Mouse (Mus musculus): ENCODE measurements around the gene Larp1b. TPM values are rescaled to one million over a fixed set of nuclear protein-coding genes. Genes with fewer than 3 reads are reported as not detected.

Larp1b gene
- polyA plus RNA-seq, 1 experiment from 2014 or later: 0.99 TPM

DNA sequence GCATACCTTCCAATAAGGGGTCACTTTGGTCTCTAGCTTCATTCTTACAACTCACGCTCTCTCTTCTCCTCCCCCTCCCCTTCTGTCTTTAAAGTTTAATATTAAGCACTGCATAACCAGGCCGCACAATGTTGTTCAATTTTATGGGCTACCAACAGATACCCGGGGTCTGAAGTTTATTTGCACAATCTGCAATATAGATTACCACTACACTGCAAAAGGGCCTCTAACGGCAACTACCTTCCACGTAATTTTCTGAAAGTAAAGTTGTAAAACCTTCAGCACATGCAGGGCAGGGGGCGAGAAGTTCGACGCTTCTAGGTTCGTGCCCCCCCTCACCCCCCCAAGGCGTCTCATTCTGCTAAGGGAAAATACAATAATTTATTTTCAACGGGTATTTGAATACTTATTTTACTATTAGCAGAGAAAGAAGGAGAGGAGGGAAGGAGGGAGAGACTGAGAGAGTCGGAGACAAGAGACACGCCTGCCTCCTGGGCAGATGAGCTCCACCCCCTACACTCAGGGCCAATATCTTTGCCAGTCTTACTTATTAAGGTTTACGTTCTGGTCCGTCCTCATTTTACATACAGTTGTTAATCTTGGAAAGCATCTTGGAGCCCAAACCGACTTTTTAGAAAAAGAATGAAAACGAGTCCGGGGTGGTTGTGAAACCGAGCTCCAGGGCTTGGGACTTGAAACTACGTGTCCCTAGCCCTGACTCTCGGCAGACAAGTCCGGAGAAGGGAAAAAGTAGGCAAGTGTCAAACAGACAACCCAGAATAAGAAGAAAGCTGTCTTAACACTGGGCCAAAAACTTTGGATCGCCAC, 132.1 kb downstream of the Larp1b start:
- H3K4me2 ChIP-seq (ENCODE audit: low read depth, severe bottlenecking): peak overlapping the region; percentile 61
- H3K27ac ChIP-seq (replicated peaks; ENCODE audit: low read depth, low read length): 0 out of 2 replicates have a peak overlapping the region, but pooled peaks have one; percentile 71
- H3K9ac ChIP-seq (ENCODE audit: low read length): peak overlapping the region; percentile 82
- 2% methylated on average over 23 of the region's 23 CpGs for WGBS
- no peaks in the 10 kb centered on the region for H3K27me3 ChIP-seq (ENCODE audit: control insufficient read depth, insufficient read depth, low read length)
- ATAC-seq (ENCODE audit: insufficient number of reproducible peaks, low FRiP score, low TSS enrichment, low read depth) (no peak), DNase-seq (ENCODE audit: low spot score) (peak; percentile 47)
- H3K36me3 ChIP-seq (ENCODE audit: control insufficient read depth, insufficient read depth, low read length): no peaks in the 10 kb centered on the region
- H3K9me3 ChIP-seq (ENCODE audit: control insufficient read depth, low read length): no peaks in the 10 kb centered on the region
- H3K4me3 ChIP-seq (ENCODE audit: low read depth, low read length): peak overlapping the region; percentile 88
- H3K4me1 ChIP-seq (ENCODE audit: control insufficient read depth, insufficient read depth, low read length): no peaks in the 10 kb centered on the region; the same call in 1 of the 2 replicates

DNA sequence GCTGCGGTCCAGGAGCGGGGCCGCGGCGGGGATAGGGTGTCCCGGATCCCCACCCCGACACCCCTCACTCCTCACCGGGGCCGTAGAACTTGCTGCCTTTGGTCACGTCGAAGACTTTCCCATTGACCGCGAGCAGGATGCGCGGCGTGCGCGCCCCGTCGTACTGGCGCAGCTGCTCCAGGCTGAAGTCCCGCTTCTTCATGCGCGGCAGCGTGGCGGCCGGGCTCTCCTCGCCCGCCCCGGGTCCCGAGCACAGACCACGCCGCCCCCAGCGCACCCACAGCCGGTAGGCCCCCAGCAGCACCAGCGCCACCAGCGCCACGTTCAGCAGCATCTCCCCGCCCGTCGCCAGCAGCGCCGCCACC, 132.9 kb downstream of the Larp1b start:
- H3K27me3 ChIP-seq (ENCODE audit: control insufficient read depth, insufficient read depth, low read length): no peaks in the 10 kb centered on the region
- H3K27ac ChIP-seq (replicated peaks; ENCODE audit: low read depth, low read length): peak overlapping the region; percentile 71
- under 1% methylated on average over 43 of the region's 43 CpGs for WGBS
- peak overlapping the region; percentile 88 for H3K4me3 ChIP-seq (ENCODE audit: low read depth, low read length)
- H3K9me3 ChIP-seq (ENCODE audit: control insufficient read depth, low read length): no peaks in the 10 kb centered on the region
- no peaks in the 10 kb centered on the region for H3K36me3 ChIP-seq (ENCODE audit: control insufficient read depth, insufficient read depth, low read length)
- peak overlapping the region; percentile 82 for H3K9ac ChIP-seq (ENCODE audit: low read length)
- H3K4me1 ChIP-seq (ENCODE audit: control insufficient read depth, insufficient read depth, low read length): no peaks in the 10 kb centered on the region; the same call in 1 of the 2 replicates
- H3K4me2 ChIP-seq (ENCODE audit: low read depth, severe bottlenecking): peak overlapping the region; percentile 61
- DNase-seq (ENCODE audit: low spot score) (no peak), ATAC-seq (ENCODE audit: insufficient number of reproducible peaks, low FRiP score, low TSS enrichment, low read depth) (peak; percentile 65)

DNA sequence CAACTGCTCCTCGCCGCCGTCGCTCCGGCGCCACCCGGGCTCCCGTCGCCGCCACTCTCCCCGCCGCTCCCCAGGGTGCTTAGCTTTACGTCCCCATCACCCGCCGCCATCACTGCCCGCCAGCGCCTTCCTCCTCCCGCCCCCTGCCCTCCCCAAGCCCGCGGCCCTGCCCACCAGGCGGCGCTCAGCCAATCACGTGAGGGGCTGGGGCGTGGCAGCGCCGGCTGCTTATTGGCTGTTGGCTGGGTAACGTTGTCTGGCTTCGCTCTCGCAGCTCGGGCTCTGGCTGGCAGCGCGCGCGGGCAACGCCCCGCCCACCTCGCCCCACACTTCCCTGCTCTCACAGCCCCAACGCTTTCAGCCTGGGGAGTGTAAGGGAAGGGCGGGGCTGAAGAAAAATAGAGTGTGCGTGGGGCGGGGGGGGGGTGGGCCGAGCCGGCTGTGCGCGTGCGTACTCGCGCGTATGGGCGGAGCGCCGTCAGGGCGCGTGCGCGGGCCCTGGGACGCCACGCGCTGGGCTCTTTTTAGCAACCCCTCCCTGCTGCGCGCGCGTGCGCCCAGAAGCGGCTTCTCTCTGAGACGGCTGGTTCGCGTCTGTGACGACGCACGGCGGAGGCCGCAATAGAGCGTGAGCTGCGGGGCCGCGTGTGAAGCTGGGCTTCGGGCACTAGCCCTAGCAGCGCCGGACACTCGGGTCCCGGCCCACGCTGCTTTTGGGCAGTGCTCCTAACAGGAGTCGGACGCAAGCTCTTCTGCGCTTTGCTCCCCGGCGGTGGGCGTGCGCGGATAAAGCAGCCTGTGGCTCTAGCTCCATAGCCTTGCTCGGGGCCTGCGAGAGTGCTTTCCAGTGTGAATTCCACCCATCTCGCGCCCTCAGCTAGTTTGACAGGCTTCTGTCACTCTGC, 133.5 kb downstream of the Larp1b start, which contains the start of gene Pgrmc2:
Pgrmc2 (minus strand) TSS at position 162 of the 905 bp plus-strand sequence.
- Histone ChIP-seq H3K27me3 (ENCODE audit: control insufficient read depth, insufficient read depth, low read length) (no peaks in the 10 kb centered on the region), H3K9me3 (ENCODE audit: control insufficient read depth, low read length) (no peaks in the 10 kb centered on the region), H3K36me3 (ENCODE audit: control insufficient read depth, insufficient read depth, low read length) (no peaks in the 10 kb centered on the region), H3K4me1 (ENCODE audit: control insufficient read depth, insufficient read depth, low read length) (no peaks in the 10 kb centered on the region; the same call in 1 of the 2 replicates), H3K4me3 (ENCODE audit: low read depth, low read length) (peak within 1 kb of the TSS; percentile 88), H3K27ac (replicated peaks; ENCODE audit: low read depth, low read length) (peak within 1 kb of the TSS; percentile 76), H3K4me2 (ENCODE audit: low read depth, severe bottlenecking) (peak within 1 kb of the TSS; percentile 61), H3K9ac (ENCODE audit: low read length) (peak within 1 kb of the TSS; percentile 85)
- WGBS: under 1% methylated on average over 94 of the region's 95 CpGs
- DNase-seq (ENCODE audit: low spot score) (peak; percentile 97), ATAC-seq (ENCODE audit: insufficient number of reproducible peaks, low FRiP score, low TSS enrichment, low read depth) (peak; percentile 98)

DNA sequence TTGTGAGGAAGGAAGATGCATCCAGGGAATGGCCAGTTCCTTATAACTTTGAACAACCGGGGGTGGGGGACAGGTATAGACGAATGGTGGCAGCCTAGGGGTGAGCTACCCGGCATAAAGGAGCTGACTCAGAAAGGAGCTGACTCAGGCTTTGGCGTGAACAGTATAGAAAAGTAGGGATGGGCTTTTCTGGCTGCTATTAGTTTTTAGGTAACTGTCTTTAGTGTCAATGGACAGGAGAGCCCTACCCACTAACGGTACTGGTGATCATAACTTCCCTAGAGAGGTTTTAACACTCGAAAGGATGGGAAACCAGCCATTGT, 134.1 kb downstream of the Larp1b start:
- Histone ChIP-seq H3K4me2 (ENCODE audit: low read depth, severe bottlenecking) (peak overlapping the region; percentile 61), H3K4me1 (ENCODE audit: control insufficient read depth, insufficient read depth, low read length) (no peaks in the 10 kb centered on the region; the same call in 1 of the 2 replicates), H3K9ac (ENCODE audit: low read length) (peak overlapping the region; percentile 85), H3K9me3 (ENCODE audit: control insufficient read depth, low read length) (no peaks in the 10 kb centered on the region), H3K36me3 (ENCODE audit: control insufficient read depth, insufficient read depth, low read length) (no peaks in the 10 kb centered on the region), H3K27me3 (ENCODE audit: control insufficient read depth, insufficient read depth, low read length) (no peaks in the 10 kb centered on the region), H3K4me3 (ENCODE audit: low read depth, low read length) (peak overlapping the region; percentile 88), H3K27ac (replicated peaks; ENCODE audit: low read depth, low read length) (peak overlapping the region; percentile 76; the same call in 1 of the 2 replicates)
- ATAC-seq (ENCODE audit: insufficient number of reproducible peaks, low FRiP score, low TSS enrichment, low read depth) (peak; percentile 20), DNase-seq (ENCODE audit: low spot score) (no peak)
- WGBS: 2% methylated on average over 6 of the region's 6 CpGs

DNA sequence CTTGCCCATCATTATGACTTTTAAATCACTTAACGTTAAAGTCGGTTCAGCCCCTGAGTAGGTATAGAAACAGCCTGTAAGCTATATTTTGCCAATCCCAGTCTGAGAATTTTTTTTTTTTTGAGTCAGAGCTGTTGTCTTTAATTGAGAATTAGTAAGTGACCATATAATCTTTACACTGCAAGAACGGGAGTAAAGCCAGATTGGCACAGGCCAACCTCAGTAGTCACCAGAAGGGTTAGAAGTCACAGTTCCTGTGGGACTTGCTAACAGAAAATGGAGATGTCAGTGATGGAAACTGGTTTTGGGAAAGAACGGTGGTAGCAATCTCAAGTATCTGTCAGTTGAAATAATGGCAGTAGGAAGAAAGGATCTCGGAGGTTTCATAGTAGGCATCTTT, 134.8 kb downstream of the Larp1b start:
- Histone ChIP-seq H3K4me1 (ENCODE audit: control insufficient read depth, insufficient read depth, low read length) (no peaks in the 10 kb centered on the region; the same call in 1 of the 2 replicates), H3K4me3 (ENCODE audit: low read depth, low read length) (no peak overlapping the region), H3K9me3 (ENCODE audit: control insufficient read depth, low read length) (no peaks in the 10 kb centered on the region), H3K27me3 (ENCODE audit: control insufficient read depth, insufficient read depth, low read length) (no peaks in the 10 kb centered on the region), H3K9ac (ENCODE audit: low read length) (no peak overlapping the region), H3K4me2 (ENCODE audit: low read depth, severe bottlenecking) (peak overlapping the region; percentile 61; the same call in 1 of the 2 replicates), H3K27ac (replicated peaks; ENCODE audit: low read depth, low read length) (no peak overlapping the region), H3K36me3 (ENCODE audit: control insufficient read depth, insufficient read depth, low read length) (no peaks in the 10 kb centered on the region)
- 84% methylated on average over 5 of the region's 5 CpGs for WGBS
- DNase-seq (ENCODE audit: low spot score) (no peak), ATAC-seq (ENCODE audit: insufficient number of reproducible peaks, low FRiP score, low TSS enrichment, low read depth) (no peak)

DNA sequence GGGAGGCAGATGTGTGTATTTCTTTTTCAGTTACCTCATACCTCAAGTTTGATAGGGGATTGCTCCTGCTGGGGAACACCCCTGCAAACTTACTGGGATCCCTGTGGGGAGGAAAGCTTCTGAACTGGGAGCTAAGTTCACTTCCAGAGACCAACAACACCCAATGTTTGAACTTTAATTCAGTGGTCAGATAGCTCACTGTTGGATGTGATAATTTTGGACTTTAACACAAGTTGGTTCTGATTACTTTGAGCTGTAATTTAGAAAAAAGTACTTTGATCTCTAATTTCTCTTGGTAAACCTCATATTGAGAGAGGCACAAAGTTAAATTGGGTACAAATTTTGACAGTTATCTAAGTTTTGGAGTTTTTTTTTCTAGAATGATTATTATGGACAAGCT, 137.4 kb downstream of the Larp1b start:
- H3K9me3 ChIP-seq (ENCODE audit: control insufficient read depth, low read length): no peaks in the 10 kb centered on the region
- H3K4me2 ChIP-seq (ENCODE audit: low read depth, severe bottlenecking): no peak overlapping the region
- no peaks in the 10 kb centered on the region for H3K27me3 ChIP-seq (ENCODE audit: control insufficient read depth, insufficient read depth, low read length)
- H3K36me3 ChIP-seq (ENCODE audit: control insufficient read depth, insufficient read depth, low read length): no peaks in the 10 kb centered on the region
- no peaks in the 10 kb centered on the region for H3K4me1 ChIP-seq (ENCODE audit: control insufficient read depth, insufficient read depth, low read length)
- ATAC-seq (ENCODE audit: insufficient number of reproducible peaks, low FRiP score, low TSS enrichment, low read depth) (no peak), DNase-seq (ENCODE audit: low spot score) (no peak)
- H3K4me3 ChIP-seq (ENCODE audit: low read depth, low read length): no peak overlapping the region
- no peak overlapping the region for H3K9ac ChIP-seq (ENCODE audit: low read length)
- no peak overlapping the region for H3K27ac ChIP-seq (replicated peaks; ENCODE audit: low read depth, low read length)

Other genes with a start within 250 kb of the Larp1b start
- gene Slc25a31, start 241.0 kb upstream of the Larp1b start, polyA plus RNA-seq (2014; fragmentation: Nextera tagmentation; extraction: Ambion mirVana): 0.16 TPM in 1 of 2 replicates, not detected in the other
- gene Hspa4l, start 205.3 kb upstream of the Larp1b start, polyA plus RNA-seq (2014; fragmentation: Nextera tagmentation; extraction: Ambion mirVana): 2.8 and 3.8 TPM in 2 replicates
- gene Plk4, start 149.8 kb upstream of the Larp1b start, polyA plus RNA-seq (2014; fragmentation: Nextera tagmentation; extraction: Ambion mirVana): 82.3 and 84.7 TPM in 2 replicates
- 4.8 and 5.6 TPM in 2 replicates for gene Mfsd8, start 102.9 kb upstream of the Larp1b start, polyA plus RNA-seq (2014; fragmentation: Nextera tagmentation; extraction: Ambion mirVana)
- gene Abhd18, start 102.9 kb upstream of the Larp1b start, polyA plus RNA-seq (2014; fragmentation: Nextera tagmentation; extraction: Ambion mirVana): 5.7 and 7.1 TPM in 2 replicates
- 0.09 and 0.16 TPM in 2 replicates for gene 1700034I23Rik, start 47.3 kb upstream of the Larp1b start, polyA plus RNA-seq (2014; fragmentation: Nextera tagmentation; extraction: Ambion mirVana)
- 28.9 and 31.9 TPM in 2 replicates for gene Pgrmc2, start 133.2 kb downstream of the Larp1b start, polyA plus RNA-seq (2014; fragmentation: Nextera tagmentation; extraction: Ambion mirVana)